Mouse (Mus musculus) intestine, embryonic 16.5 days (tissue): ENCODE measurements at regions not wholly inside any gene's neighbourhood (a gene's known extent, or its start where the extent isn't known, plus 50 kb on each side); places are given as distances from the start of the nearest gene placed in this dataset.

Experiments
- ATAC-seq: fragments of 200-750 bp; cut with Nextera tagmentation; 2 replicates; pipeline ENCODE4 v1.8.0; 2017; ENCODE audit warnings: moderate TSS enrichment, moderate library complexity
- H3K27ac ChIP-seq: fragments of 300-500 bp; sonication (generic); 2 replicates; pipeline ENCODE4 v1.5.1; 2014; ENCODE audit warnings: mild to moderate bottlenecking, low read length
- H3K27me3 ChIP-seq: fragments of 300-500 bp; sonication (generic); replicated peaks from 2 replicates; pipeline ENCODE4 v1.6.1; 2014; ENCODE audit warnings: low read length, control low read depth, mixed read lengths; ENCODE audit not compliant: control insufficient read depth, insufficient read depth
- H3K36me3 ChIP-seq: fragments of 300-500 bp; sonication (generic); 2 replicates; pipeline ENCODE4 v1.6.1; 2014; ENCODE audit warnings: low read length, control low read depth; ENCODE audit not compliant: control insufficient read depth, insufficient read depth
- H3K4me1 ChIP-seq: fragments of 300-500 bp; sonication (generic); 2 replicates; pipeline ENCODE4 v1.6.1; 2014; ENCODE audit warnings: low read length, control low read depth, mixed read lengths; ENCODE audit not compliant: control insufficient read depth, insufficient read depth
- H3K4me2 ChIP-seq: fragments of 300-500 bp; sonication (generic); 2 replicates; pipeline ENCODE4 v1.6.1; 2014; ENCODE audit warnings: low read depth, low read length, control low read depth
- H3K4me3 ChIP-seq: fragments of 300-500 bp; sonication (generic); 2 replicates; pipeline ENCODE4 v1.5.1; 2014; ENCODE audit warnings: mild to moderate bottlenecking, low read length
- H3K9ac ChIP-seq: fragments of 300-500 bp; sonication (generic); 2 replicates; pipeline ENCODE4 v1.6.1; 2014; ENCODE audit warnings: low read depth, low read length
- H3K9me3 ChIP-seq: fragments of 300-500 bp; sonication (generic); 2 replicates; pipeline ENCODE4 v1.6.1; 2016; ENCODE audit warnings: low read length, control low read depth; ENCODE audit not compliant: control insufficient read depth
- WGBS: fragments of 180-500 bp; shearing (Covaris S2); extraction: QIAGEN DNeasy Blood & Tissue Kit; methylation state at CpG from one replicate; pipeline ENCODE4 v1.1.7; 2014; 5-methylcytosine and 5-hydroxymethylcytosine counted together

DNA sequence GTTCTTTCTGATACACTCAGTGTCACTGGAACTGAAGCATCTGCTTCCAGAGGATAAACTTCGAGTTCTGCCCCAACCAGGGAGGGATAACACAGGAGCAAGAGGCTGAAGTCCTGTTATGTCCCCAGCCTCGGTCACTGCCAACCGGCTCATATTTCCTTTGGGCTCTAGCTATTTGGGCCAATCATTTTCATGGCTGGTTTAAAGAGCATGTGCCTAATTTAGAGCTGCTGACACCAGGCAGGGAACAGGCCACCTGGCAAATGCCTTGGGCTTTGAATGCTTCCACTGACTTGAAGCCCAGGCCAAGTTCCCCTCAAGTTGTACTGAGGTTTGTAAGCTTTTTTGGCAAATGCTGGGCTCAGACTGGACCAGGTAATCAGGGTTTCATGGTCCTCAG, 286.1 kb downstream of the Satb1 start:
- Histone ChIP-seq H3K9ac (no peak overlapping the region), H3K4me2 (no peak overlapping the region), H3K4me1 (no peaks in the 10 kb centered on the region), H3K36me3 (no peaks in the 10 kb centered on the region), H3K27me3 (no peaks in the 10 kb centered on the region), H3K9me3 (no peaks in the 10 kb centered on the region), H3K4me3 (no peak overlapping the region), H3K27ac (no peak overlapping the region)
- ATAC-seq, result no peak
- WGBS, result 45% methylated on average over 3 of the region's 3 CpGs

- H3K4me2 ChIP-seq, result no peak overlapping the region
Measured at GRCm38 (mm10) chr17:51542544-51542943, 290.5 kb downstream of the Satb1 start.

GRCm38 (mm10) chr17:51534678-51535077, 298.4 kb downstream of the Satb1 start:
- Histone ChIP-seq H3K9ac (no peak overlapping the region), H3K9me3 (no peaks in the 10 kb centered on the region), H3K4me3 (no peak overlapping the region), H3K36me3 (no peaks in the 10 kb centered on the region), H3K27me3 (no peaks in the 10 kb centered on the region), H3K27ac (no peak overlapping the region), H3K4me2 (peak overlapping the region; percentile 37; the same call in 1 of the 2 replicates), H3K4me1 (no peaks in the 10 kb centered on the region)
- no peak for ATAC-seq
- WGBS, result 34% methylated on average over 10 of the region's 10 CpGs

More at GRCm38 (mm10) chr17:51542544-51542943, 290.5 kb downstream of the Satb1 start:
- H3K9me3 ChIP-seq, result no peaks in the 10 kb centered on the region
- 83% methylated on average over 2 of the region's 2 CpGs for WGBS
- H3K36me3 ChIP-seq, result no peaks in the 10 kb centered on the region
- no peaks in the 10 kb centered on the region for H3K27me3 ChIP-seq
- no peaks in the 10 kb centered on the region for H3K4me1 ChIP-seq
- H3K4me3 ChIP-seq, result no peak overlapping the region
- H3K9ac ChIP-seq, result no peak overlapping the region
- no peak overlapping the region for H3K27ac ChIP-seq
- ATAC-seq, result no peak

GRCm38 (mm10) chr17:51534270-51534669, 298.8 kb downstream of the Satb1 start:
- Histone ChIP-seq H3K27me3 (no peaks in the 10 kb centered on the region), H3K36me3 (no peaks in the 10 kb centered on the region), H3K27ac (no peak overlapping the region), H3K9ac (no peak overlapping the region), H3K4me3 (no peak overlapping the region), H3K9me3 (no peaks in the 10 kb centered on the region), H3K4me2 (peak overlapping the region; percentile 37; the same call in 1 of the 2 replicates), H3K4me1 (no peaks in the 10 kb centered on the region)
- whole genome bisulfite sequencing, result 23% methylated on average over 14 of the region's 14 CpGs
- ATAC-seq, result no peak

DNA sequence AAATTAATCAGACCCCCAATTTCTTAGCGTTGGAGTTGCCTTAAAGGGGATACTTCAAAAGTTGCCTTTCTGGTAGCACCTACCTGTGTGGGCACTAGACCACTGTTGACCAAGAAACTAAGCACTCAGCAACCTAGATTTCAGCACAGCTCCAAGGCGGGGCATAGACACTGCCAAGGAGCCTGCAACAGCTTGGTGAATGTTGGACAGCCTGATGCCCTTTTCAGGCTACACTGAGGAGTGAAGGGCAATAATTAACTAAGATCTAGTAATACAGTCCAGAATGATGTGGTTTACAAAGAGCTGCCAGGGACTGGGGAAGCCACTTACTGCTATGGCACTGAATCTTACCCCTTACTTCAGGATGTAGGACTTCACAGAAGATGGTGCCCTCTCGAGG, 304.9 kb downstream of the Satb1 start:
- Histone ChIP-seq H3K4me3 (no peak overlapping the region), H3K27ac (no peak overlapping the region), H3K36me3 (no peaks in the 10 kb centered on the region), H3K27me3 (no peaks in the 10 kb centered on the region), H3K9me3 (no peaks in the 10 kb centered on the region), H3K9ac (no peak overlapping the region), H3K4me1 (no peaks in the 10 kb centered on the region), H3K4me2 (no peak overlapping the region)
- 79% methylated on average over 3 of the region's 3 CpGs for WGBS
- ATAC-seq, result no peak

GRCm38 (mm10) chr17:51526881-51527280, 306.2 kb downstream of the Satb1 start:
- Histone ChIP-seq H3K4me1 (no peaks in the 10 kb centered on the region), H3K9me3 (no peaks in the 10 kb centered on the region), H3K27ac (no peak overlapping the region), H3K4me3 (no peak overlapping the region), H3K27me3 (no peaks in the 10 kb centered on the region), H3K36me3 (no peaks in the 10 kb centered on the region), H3K4me2 (no peak overlapping the region), H3K9ac (no peak overlapping the region)
- ATAC-seq, result no peak
- 66% methylated on average over 7 of the region's 7 CpGs for WGBS

- H3K4me1 ChIP-seq, result no peaks in the 10 kb centered on the region
- no peaks in the 10 kb centered on the region for H3K27me3 ChIP-seq
- H3K4me2 ChIP-seq, result no peak overlapping the region
- no peaks in the 10 kb centered on the region for H3K36me3 ChIP-seq
- no peak for ATAC-seq
- no peak overlapping the region for H3K4me3 ChIP-seq
- 31% methylated on average over 5 of the region's 5 CpGs for WGBS
- no peak overlapping the region for H3K27ac ChIP-seq
- H3K9ac ChIP-seq, result no peak overlapping the region
- no peaks in the 10 kb centered on the region for H3K9me3 ChIP-seq
Measured at GRCm38 (mm10) chr17:51526464-51526863, 306.6 kb downstream of the Satb1 start.

- 54% methylated on average over 4 of the region's 4 CpGs for WGBS
Measured at GRCm38 (mm10) chr17:51526021-51526420, 307.1 kb downstream of the Satb1 start.

GRCm38 (mm10) chr17:51525219-51525618, 307.9 kb downstream of the Satb1 start:
- Histone ChIP-seq H3K4me3 (no peak overlapping the region), H3K4me2 (no peak overlapping the region), H3K27me3 (no peaks in the 10 kb centered on the region), H3K4me1 (no peaks in the 10 kb centered on the region), H3K36me3 (no peaks in the 10 kb centered on the region), H3K9me3 (no peaks in the 10 kb centered on the region), H3K27ac (no peak overlapping the region), H3K9ac (no peak overlapping the region)
- ATAC-seq, result no peak
- WGBS, result 27% methylated on average over 2 of the region's 2 CpGs

More at GRCm38 (mm10) chr17:51526021-51526420, 307.1 kb downstream of the Satb1 start:
- ATAC-seq, result no peak
- Histone ChIP-seq H3K4me3 (no peak overlapping the region), H3K27me3 (no peaks in the 10 kb centered on the region), H3K9ac (no peak overlapping the region), H3K36me3 (no peaks in the 10 kb centered on the region), H3K4me2 (no peak overlapping the region), H3K4me1 (no peaks in the 10 kb centered on the region), H3K27ac (no peak overlapping the region), H3K9me3 (no peaks in the 10 kb centered on the region)

GRCm38 (mm10) chr17:51511917-51512316, 321.2 kb downstream of the Satb1 start:
- no peak for ATAC-seq
- H3K27me3 ChIP-seq, result no peaks in the 10 kb centered on the region
- no peak overlapping the region for H3K4me3 ChIP-seq
- H3K9ac ChIP-seq, result no peak overlapping the region
- no peaks in the 10 kb centered on the region for H3K36me3 ChIP-seq
- H3K4me2 ChIP-seq, result no peak overlapping the region
- H3K4me1 ChIP-seq, result no peaks in the 10 kb centered on the region
- H3K9me3 ChIP-seq, result no peaks in the 10 kb centered on the region
- no peak overlapping the region for H3K27ac ChIP-seq
- WGBS, result 68% methylated on average over 2 of the region's 2 CpGs
